Mouse (Mus musculus) limb, embryonic 11.5 days (tissue): ENCODE data around the gene Ms4a4d. TPM values are rescaled to one million over a fixed set of nuclear protein-coding genes. Genes with fewer than 3 reads are reported as not detected.
"Not testable (repeated sequence)": the region's sequence is repeated elsewhere in the genome, so short reads cannot be mapped to it uniquely, and the experiment has no call there.

Experiments
- ATAC-seq: fragments of 200-750 bp; cut with Nextera tagmentation; 2 replicates; pipeline ENCODE4 v1.8.0; 2017; ENCODE audit warnings: low read depth; ENCODE audit not compliant: insufficient number of reproducible peaks, low FRiP score, low TSS enrichment
- DNase-seq: peaks from one replicate; pipeline ENCODE4 v3.0.0-alpha.2; 2015; ENCODE audit warnings: low spot score
- H3K27ac ChIP-seq: fragments of 300-500 bp; sonication (generic); replicated peaks from 2 replicates; pipeline ENCODE4 v1.5.1; 2014; ENCODE audit warnings: low read depth, mild to moderate bottlenecking, low read length
- H3K27me3 ChIP-seq: fragments of 300-500 bp; sonication (generic); 2 replicates; pipeline ENCODE4 v1.6.1; 2014; ENCODE audit warnings: mild to moderate bottlenecking, low read length, mixed read lengths; ENCODE audit not compliant: control insufficient read depth, insufficient read depth
- H3K36me3 ChIP-seq: fragments of 300-500 bp; sonication (generic); 2 replicates; pipeline ENCODE4 v1.6.1; 2014; ENCODE audit warnings: mild to moderate bottlenecking, low read length, moderate library complexity, mixed read lengths; ENCODE audit not compliant: control insufficient read depth, insufficient read depth
- H3K4me1 ChIP-seq: fragments of 300-500 bp; sonication (generic); 2 replicates; pipeline ENCODE4 v1.6.1; 2014; ENCODE audit warnings: low read length, mixed read lengths; ENCODE audit not compliant: control insufficient read depth, insufficient read depth
- H3K4me2 ChIP-seq: fragments of 300-500 bp; sonication (generic); 2 replicates; pipeline ENCODE4 v1.6.1; 2014; ENCODE audit warnings: low read depth, mild to moderate bottlenecking, moderate library complexity; ENCODE audit not compliant: severe bottlenecking
- H3K4me3 ChIP-seq: fragments of 300-500 bp; sonication (generic); 2 replicates; pipeline ENCODE4 v1.5.1; 2014; ENCODE audit warnings: low read depth, low read length
- H3K9ac ChIP-seq: fragments of 300-500 bp; sonication (generic); 2 replicates; pipeline ENCODE4 v1.6.1; 2014; ENCODE audit warnings: mild to moderate bottlenecking, low read length
- H3K9me3 ChIP-seq: fragments of 300-500 bp; sonication (generic); 2 replicates; pipeline ENCODE4 v1.6.1; 2016; ENCODE audit warnings: low read length; ENCODE audit not compliant: control insufficient read depth
- WGBS: fragments of 180-500 bp; shearing (Covaris S2); extraction: QIAGEN DNeasy Blood & Tissue Kit; methylation state at CpG from one replicate; pipeline ENCODE4 v1.1.7; 2014; 5-methylcytosine and 5-hydroxymethylcytosine counted together
- polyA plus RNA-seq: library from polyadenylated mRNA; unstranded; fragments of >200 nt; fragmentation: Nextera tagmentation; extraction: Ambion mirVana; gene quantifications from 2 replicates; pipeline ENCODE4 v1.2.1, GENCODE M21; 2014

Ms4a4d gene
- polyA plus RNA-seq, 1 experiment from 2014 or later: 0.41 TPM

GRCm38 (mm10) chr19:11513458-11513857 lies 23.1 kb upstream of the Ms4a4d start:
- H3K4me2 ChIP-seq: no peak overlapping the region
- no peak overlapping the region for H3K27ac ChIP-seq
- H3K9me3 ChIP-seq: no peaks in the 10 kb centered on the region
- no peak overlapping the region for H3K4me3 ChIP-seq
- WGBS: 92% methylated on average over 1 of the region's 1 CpGs
- ATAC-seq: no peak
- no peaks in the 10 kb centered on the region for H3K36me3 ChIP-seq
- H3K27me3 ChIP-seq: no peaks in the 10 kb centered on the region
- no peak for DNase-seq
- H3K4me1 ChIP-seq: no peaks in the 10 kb centered on the region
- no peak overlapping the region for H3K9ac ChIP-seq

GRCm38 (mm10) chr19:11516246-11516645 lies 20.4 kb upstream of the Ms4a4d start, which contains the start of gene Ms4a6b:
TSS of gene Ms4a6b (plus strand) at chr19:11516512.
- H3K36me3 ChIP-seq: no peaks in the 10 kb centered on the region
- H3K4me3 ChIP-seq: no peak within 1 kb of the TSS
- no peaks in the 10 kb centered on the region for H3K27me3 ChIP-seq
- no peaks in the 10 kb centered on the region for H3K9me3 ChIP-seq
- DNase-seq (no peak), ATAC-seq (no peak)
- H3K9ac ChIP-seq: no peak within 1 kb of the TSS
- H3K4me2 ChIP-seq: no peak within 1 kb of the TSS
- no peaks in the 10 kb centered on the region for H3K4me1 ChIP-seq
- no peak within 1 kb of the TSS for H3K27ac ChIP-seq

- Histone ChIP-seq H3K4me1 (no peaks in the 10 kb centered on the region), H3K27ac (no peak overlapping the region), H3K27me3 (no peaks in the 10 kb centered on the region), H3K36me3 (no peaks in the 10 kb centered on the region), H3K9ac (no peak overlapping the region), H3K9me3 (no peaks in the 10 kb centered on the region), H3K4me2 (no peak overlapping the region), H3K4me3 (no peak overlapping the region)
- WGBS: 78% methylated on average over 4 of the region's 4 CpGs
- no peak for ATAC-seq
- no peak for DNase-seq
Measured at GRCm38 (mm10) chr19:11516845-11517244, 19.8 kb upstream of the Ms4a4d start.

- ATAC-seq, H3K27ac ChIP-seq, H3K4me1 ChIP-seq, H3K4me3 ChIP-seq, H3K36me3 ChIP-seq, H3K9me3 ChIP-seq, H3K4me2 ChIP-seq, DNase-seq, H3K9ac ChIP-seq, H3K27me3 ChIP-seq: not testable (repeated sequence)
- WGBS: 25% methylated on average over 1 of the region's 1 CpGs
Measured at GRCm38 (mm10) chr19:11517373-11517772, 19.2 kb upstream of the Ms4a4d start.

GRCm38 (mm10) chr19:11518356-11518755 lies 18.2 kb upstream of the Ms4a4d start:
- H3K36me3 ChIP-seq, H3K27ac ChIP-seq, H3K4me1 ChIP-seq, DNase-seq, H3K9me3 ChIP-seq, H3K27me3 ChIP-seq, H3K4me2 ChIP-seq, ATAC-seq, H3K9ac ChIP-seq, H3K4me3 ChIP-seq: not testable (repeated sequence)
- WGBS: 82% methylated on average over 2 of the region's 2 CpGs

GRCm38 (mm10) chr19:11520146-11520545 lies 16.5 kb upstream of the Ms4a4d start:
- H3K36me3 ChIP-seq: no peaks in the 10 kb centered on the region
- no peaks in the 10 kb centered on the region for H3K9me3 ChIP-seq
- H3K4me2 ChIP-seq: no peak overlapping the region
- H3K27me3 ChIP-seq: no peaks in the 10 kb centered on the region
- WGBS: 87% methylated on average over 3 of the region's 3 CpGs
- no peaks in the 10 kb centered on the region for H3K4me1 ChIP-seq
- no peak overlapping the region for H3K9ac ChIP-seq
- DNase-seq (no peak), ATAC-seq (no peak)
- H3K4me3 ChIP-seq: no peak overlapping the region
- H3K27ac ChIP-seq: no peak overlapping the region

- no peaks in the 10 kb centered on the region for H3K36me3 ChIP-seq
- no peak overlapping the region for H3K27ac ChIP-seq
- DNase-seq: no peak
- no peak overlapping the region for H3K9ac ChIP-seq
- H3K27me3 ChIP-seq: no peaks in the 10 kb centered on the region
- no peak overlapping the region for H3K4me3 ChIP-seq
- no peaks in the 10 kb centered on the region for H3K9me3 ChIP-seq
- 100% methylated on average over 1 of the region's 1 CpGs for WGBS
- ATAC-seq: no peak
- H3K4me1 ChIP-seq: no peaks in the 10 kb centered on the region
- H3K4me2 ChIP-seq: no peak overlapping the region
Measured at GRCm38 (mm10) chr19:11533421-11533820, 3.2 kb upstream of the Ms4a4d start.

- Histone ChIP-seq H3K36me3 (no peaks in the 10 kb centered on the region), H3K4me2 (no peak overlapping the region), H3K27ac (no peak overlapping the region), H3K27me3 (no peaks in the 10 kb centered on the region), H3K4me3 (no peak overlapping the region), H3K9ac (no peak overlapping the region), H3K4me1 (no peaks in the 10 kb centered on the region), H3K9me3 (no peaks in the 10 kb centered on the region)
- 69% methylated on average over 2 of the region's 2 CpGs for WGBS
- no peak for ATAC-seq
- DNase-seq: no peak
Measured at GRCm38 (mm10) chr19:11533888-11534445, 2.6 kb upstream of the Ms4a4d start.

- Histone ChIP-seq H3K4me1 (no peaks in the 10 kb centered on the region), H3K4me2 (no peak overlapping the region), H3K9ac (no peak overlapping the region), H3K27me3 (no peaks in the 10 kb centered on the region), H3K27ac (no peak overlapping the region), H3K9me3 (no peaks in the 10 kb centered on the region), H3K4me3 (no peak overlapping the region), H3K36me3 (no peaks in the 10 kb centered on the region)
- WGBS: 27% methylated on average over 1 of the region's 2 CpGs
- DNase-seq (peak; percentile 43), ATAC-seq (0 out of 2 replicates have a peak, but pooled peaks have one; percentile 47)
Measured at GRCm38 (mm10) chr19:11537336-11537735, 735 bp downstream of the Ms4a4d start.
